Mouse (Mus musculus) layer of hippocampus, adult 18-20 months (tissue): Measurements from ENCODE around the gene Slitrk2. TPM values are rescaled to one million over a fixed set of nuclear protein-coding genes. Genes with fewer than 3 reads are reported as not detected.

ENCODE experiments used
- DNase-seq, 2 experiments: peaks; one replicate each; pipeline ENCODE4 v3.0.0; 2022; ENCODE audit warnings: low spot score in 2 of 2
- long read RNA-seq: library from polyadenylated mRNA; stranded (forward); transcript quantifications from one replicate; pipeline ENCODE4 v2.0.0, GENCODE M21; 2021
- total RNA-seq, 2 experiments: library from RNA; stranded (reverse); gene quantifications; 2 replicates each; pipeline ENCODE4 v1.2.3; 2021

Slitrk2 gene
- 10 to 100 TPM; 34.2 to 35.5 TPM for total RNA-seq
- long read RNA-seq, result 0 reads

DNA sequence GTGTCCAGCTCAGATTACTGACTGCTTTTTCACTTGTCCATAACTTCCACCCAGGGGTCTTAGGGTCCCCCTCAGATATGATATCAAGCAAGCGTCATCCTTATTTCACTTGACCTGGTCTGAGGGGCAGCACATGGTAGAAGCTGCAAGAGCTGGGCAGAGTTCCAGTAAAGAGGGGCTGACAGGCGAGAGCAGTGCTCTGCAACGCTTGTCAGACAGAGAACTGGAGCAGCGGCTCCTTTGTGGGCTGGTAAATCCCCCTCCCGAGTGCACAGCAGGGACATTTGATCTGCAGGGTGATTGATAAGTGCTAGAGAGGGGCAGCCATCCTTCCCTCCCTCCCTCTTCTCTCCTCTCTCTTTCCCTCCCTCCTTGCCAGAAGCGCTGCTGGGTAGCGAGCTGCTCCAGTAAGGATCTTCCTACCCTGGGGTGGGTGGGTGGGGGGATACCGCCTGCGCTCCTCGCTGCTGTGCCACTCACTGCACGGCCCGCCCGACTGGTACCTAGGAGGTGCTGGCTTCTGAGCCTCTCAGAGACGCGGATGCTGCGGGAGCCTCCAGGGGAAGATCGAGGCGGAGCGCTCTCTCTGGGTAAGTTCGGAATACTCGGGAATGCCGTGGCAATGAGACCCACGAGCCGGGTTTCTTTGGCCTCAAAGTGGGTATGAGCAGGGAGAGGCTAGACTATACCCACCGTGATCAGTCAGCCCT lies at the start of gene Slitrk2:
TSS of gene Slitrk2 (plus strand) at position 408 of the 710 bp plus-strand sequence.
- peak in 1 of 2 experiments; percentile 44 for DNase-seq

DNA sequence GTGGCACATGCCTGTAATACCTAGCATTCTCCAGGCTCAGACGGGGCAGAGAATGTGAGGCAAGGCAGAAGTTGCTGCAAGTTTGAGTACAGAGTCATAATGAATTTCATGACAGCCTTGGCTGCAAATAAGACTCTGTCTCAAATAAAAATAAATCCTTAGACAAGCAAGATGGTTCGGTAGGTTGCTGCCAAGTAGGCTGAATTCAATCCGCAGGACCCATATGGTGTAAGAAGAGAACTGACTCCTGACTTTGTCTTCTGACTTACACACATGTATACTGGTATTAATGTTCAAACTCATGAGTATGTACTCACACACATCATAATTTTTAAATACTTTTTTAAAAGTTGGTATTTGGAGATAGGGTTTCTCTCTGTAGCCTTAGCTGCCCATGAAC lies 43.6 kb upstream of the Slitrk2 start:
- peak in 1 of 2 experiments; percentile 1 for DNase-seq

GRCm38 (mm10) chrX:66652455-66653144 lies 3.5 kb downstream of the Slitrk2 start:
- peak; percentile 45 to 69 for DNase-seq

- peak in 1 of 2 experiments; percentile 24 for DNase-seq
Measured at GRCm38 (mm10) chrX:66657365-66657764, 8.2 kb downstream of the Slitrk2 start.

DNA sequence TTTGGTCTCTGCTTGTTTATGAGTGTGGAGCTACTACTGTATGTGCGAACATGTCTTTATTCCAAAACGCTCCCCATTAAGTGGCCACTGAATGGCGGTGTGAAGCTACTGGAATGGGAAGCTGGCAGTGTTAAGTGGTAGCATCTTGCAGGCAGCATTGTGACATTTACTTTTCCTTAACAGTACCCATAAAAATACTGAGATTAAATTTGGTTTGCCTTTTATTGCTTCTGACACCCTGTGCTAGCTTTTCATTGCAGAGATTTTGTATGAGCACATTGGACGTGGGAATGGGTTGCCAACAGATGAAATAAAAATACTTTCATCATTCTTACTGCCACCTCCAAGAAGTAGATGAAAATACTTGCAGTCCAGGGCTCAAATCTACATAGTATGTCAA lies 27.8 kb downstream of the Slitrk2 start:
- DNase-seq, result peak in 1 of 2 experiments; percentile 7

DNA sequence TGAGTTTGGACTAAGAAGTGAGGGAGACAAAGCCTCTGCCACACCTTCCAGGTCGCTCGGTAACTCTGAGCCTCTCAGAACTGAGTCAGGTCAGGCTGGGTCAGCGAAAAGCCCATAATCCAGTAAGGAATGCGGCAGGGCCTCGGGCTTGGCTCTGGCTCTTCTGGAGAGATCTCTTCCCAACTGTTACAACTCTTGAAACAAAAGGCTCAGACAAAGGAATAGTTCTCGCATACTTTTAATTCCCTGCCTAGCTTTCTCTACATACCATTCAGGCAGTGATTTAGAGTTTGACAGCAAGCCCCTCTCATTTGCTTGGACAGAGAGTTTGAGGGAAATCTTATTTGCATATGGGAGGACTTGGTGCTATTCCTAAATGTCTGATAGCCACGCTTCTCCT lies 29.5 kb downstream of the Slitrk2 start:
- DNase-seq, result no peak
